Comparison of ENCODE assay signal across 25 mouse cellular contexts in genomic region chr11:31034958-31035357, GRCm38 (mm10). TPM values are rescaled to one million over a fixed set of nuclear protein-coding genes. Genes with fewer than 3 reads are reported as not detected.
A peak's percentile ranks its signal among the peaks of the same experiment; 100 is the strongest.
DNase-seq lines count a peak whose midpoint lies in the region; ATAC-seq and TF ChIP-seq lines count a peak whose summit lies in the region.
"Had no signal": no experiment of that assay in that cellular context is flagged by ENCODE, and none has a peak within 500 bp of the region (broad histone marks: within the 10 kb centered on the region; RNA-seq: fewer than 3 reads in every experiment).

No protein-coding gene starts in this region.

- 100% methylated on average over 4 of the region's 4 CpGs for WGBS in heart, adult 2 months
- 95% methylated on average over 4 of the region's 4 CpGs for WGBS in hindbrain, embryonic 11.5 days
- 93% methylated on average over 4 of the region's 4 CpGs for WGBS in hindbrain, embryonic 16.5 days

- no peak for TF ChIP-seq POLR2A in heart, adult 2 months (IDR thresholded peaks at IDR 0.05; ENCODE audit: insufficient read depth, low read depth, low read length)

- TF ChIP-seq EP300 in heart, adult 2 months (IDR thresholded peaks at IDR 0.05; ENCODE audit: insufficient read depth, low read depth, low read length): no peak

- no peak overlapping the region for H3K4me3 ChIP-seq in heart, adult 2 months
- H3K4me3 ChIP-seq in hindbrain, embryonic 11.5 days (ENCODE audit: low read depth, low read length): no peak overlapping the region
- no peak overlapping the region for H3K4me3 ChIP-seq in hindbrain, embryonic 16.5 days (ENCODE audit: low read length)
- peak overlapping the region; percentile 59 for H3K4me3 ChIP-seq in E14TG2a.4 (replicated peaks; ENCODE audit: low read length)
- H3K4me3 ChIP-seq: embryonic facial prominence, embryonic 13.5 days; embryonic facial prominence, embryonic 15.5 days; erythroblast, embryonic 14.5 days; forebrain, embryonic 10.5 days; forebrain, embryonic 12.5 days had no signal

- no peaks in the 10 kb centered on the region for H3K36me3 ChIP-seq in heart, adult 2 months (ENCODE audit: control insufficient read depth, insufficient read depth, low read length)
- no peaks in the 10 kb centered on the region for H3K36me3 ChIP-seq in hindbrain, embryonic 11.5 days (ENCODE audit: control insufficient read depth, insufficient read depth, low read length)
- peaks cover 4% of the 10 kb centered on the region for H3K36me3 ChIP-seq in hindbrain, embryonic 16.5 days (ENCODE audit: control insufficient read depth, insufficient read depth, low read length)
- no peaks in the 10 kb centered on the region; the same call in 1 of the 2 replicates for H3K36me3 ChIP-seq in E14TG2a.4 (ENCODE audit: insufficient read depth, low read length)

- no peaks in the 10 kb centered on the region for H3K79me2 ChIP-seq in heart, adult 2 months (replicated peaks; ENCODE audit: control insufficient read depth, insufficient read depth, low read length)

- H3K27me3 ChIP-seq in heart, adult 2 months (ENCODE audit: control insufficient read depth, insufficient read depth, low read length): no peaks in the 10 kb centered on the region
- no peaks in the 10 kb centered on the region for H3K27me3 ChIP-seq in hindbrain, embryonic 11.5 days (ENCODE audit: control insufficient read depth, insufficient read depth, low read length)
- H3K27me3 ChIP-seq in hindbrain, embryonic 16.5 days (replicated peaks; ENCODE audit: control insufficient read depth, insufficient read depth, low read length): no peaks in the 10 kb centered on the region
- no peaks in the 10 kb centered on the region for H3K27me3 ChIP-seq in E14TG2a.4 (ENCODE audit: insufficient read depth, low read length)
- H3K27me3 ChIP-seq: CH12.LX; embryonic facial prominence, embryonic 13.5 days; embryonic facial prominence, embryonic 15.5 days; forebrain, embryonic 12.5 days had no signal

- 0 out of 2 replicates have a peak, but pooled peaks cover under 1% of the 10 kb centered on the region for H3K9me3 ChIP-seq in hindbrain, embryonic 11.5 days (ENCODE audit: control insufficient read depth, low read length)
- peaks cover 7% of the 10 kb centered on the region for H3K9me3 ChIP-seq in hindbrain, embryonic 16.5 days (ENCODE audit: control insufficient read depth, low read length)
- peaks cover 17% of the 10 kb centered on the region for H3K9me3 ChIP-seq in E14TG2a.4 (ENCODE audit: low read length)
- H3K9me3 ChIP-seq: embryonic facial prominence, embryonic 15.5 days had no signal

- H3K9ac ChIP-seq in heart, adult 2 months (ENCODE audit: low read depth, low read length): no peak overlapping the region
- H3K9ac ChIP-seq in hindbrain, embryonic 11.5 days (ENCODE audit: low read depth, low read length): no peak overlapping the region
- no peak overlapping the region for H3K9ac ChIP-seq in hindbrain, embryonic 16.5 days (ENCODE audit: low read depth, low read length)
- H3K9ac ChIP-seq: embryonic facial prominence, embryonic 13.5 days; embryonic facial prominence, embryonic 15.5 days; forebrain, embryonic 12.5 days had no signal

- DNase-seq in heart, adult 11 months: peak; percentile 79
- no peak for DNase-seq in heart, adult 2 months
- DNase-seq in hindbrain, embryonic 11.5 days (ENCODE audit: low spot score): no peak
- DNase-seq: adrenal gland, adult 2 months; adrenal gland, postnatal 10 days; adrenal gland, postnatal 25 days; B cell, adult 2 months; cerebellum, adult 11 months; cerebellum, adult 18-20 months; cerebellum, adult 8-10 months; cerebellum, adult 9-11 months; cerebellum, postnatal 14 days; cerebellum, postnatal 36 days; embryo, embryonic 11 days had no signal

- no peak overlapping the region for H3K27ac ChIP-seq in heart, adult 2 months
- H3K27ac ChIP-seq in hindbrain, embryonic 11.5 days (ENCODE audit: low read depth, low read length): no peak overlapping the region
- no peak overlapping the region for H3K27ac ChIP-seq in hindbrain, embryonic 16.5 days (ENCODE audit: low read depth, low read length)
- H3K27ac ChIP-seq: embryonic facial prominence, embryonic 13.5 days; embryonic facial prominence, embryonic 15.5 days; forebrain, embryonic 10.5 days; forebrain, embryonic 12.5 days had no signal

- H3K4me2 ChIP-seq in hindbrain, embryonic 11.5 days (replicated peaks; ENCODE audit: low read depth, low read length): no peak overlapping the region
- H3K4me2 ChIP-seq in hindbrain, embryonic 16.5 days (ENCODE audit: low read length): no peak overlapping the region
- H3K4me2 ChIP-seq: embryonic facial prominence, embryonic 13.5 days; embryonic facial prominence, embryonic 15.5 days; forebrain, embryonic 12.5 days had no signal

- intact Hi-C loops in heart, adult 2 months (cut with DNase I): no loop called here

- no peaks in the 10 kb centered on the region for H3K4me1 ChIP-seq in heart, adult 2 months (ENCODE audit: control insufficient read depth, insufficient read depth, low read length)
- no peaks in the 10 kb centered on the region for H3K4me1 ChIP-seq in hindbrain, embryonic 11.5 days (replicated peaks; ENCODE audit: control insufficient read depth, insufficient read depth, low read length)
- H3K4me1 ChIP-seq in hindbrain, embryonic 16.5 days (ENCODE audit: control insufficient read depth, insufficient read depth, low read depth, low read length): no peaks in the 10 kb centered on the region
- H3K4me1 ChIP-seq in E14TG2a.4 (replicated peaks; ENCODE audit: low read depth, low read length): peaks cover 6% of the 10 kb centered on the region
- H3K4me1 ChIP-seq: embryonic facial prominence, embryonic 13.5 days; embryonic facial prominence, embryonic 15.5 days; forebrain, embryonic 10.5 days; forebrain, embryonic 12.5 days had no signal

- ATAC-seq in hindbrain, embryonic 11.5 days (ENCODE audit: low FRiP score): peak; percentile 49; the same call in 1 of the 2 replicates
- no peak for ATAC-seq in hindbrain, embryonic 16.5 days
- ATAC-seq: CD4-positive, CD25-positive, alpha-beta regulatory T cell, adult 4 months; forebrain, embryonic 14.5 days; forebrain, embryonic 16.5 days had no signal

- TF ChIP-seq CTCF in heart, adult 2 months (IDR thresholded peaks at IDR 0.05): no peak
- TF ChIP-seq CTCF in E14TG2a.4 (conservative IDR thresholded peaks at IDR 0.05; ENCODE audit: low read length): no peak

RNA-seq across cellular contexts. Expression of gene Chac2, which starts 48.8 kb away (rescaled TPM):
- total RNA-seq in heart, adult 2 months (2021): 10 to 100 TPM; 25.7 to 25.9 TPM
- 5.8 and 10.1 TPM in 2 replicates for polyA plus RNA-seq in heart, adult 2 months (2012; rRNA removed)
- 16.7 and 18.8 TPM in 2 replicates for polyA plus RNA-seq in hindbrain, embryonic 11.5 days (2014; fragmentation: Nextera tagmentation; extraction: Ambion mirVana)
- polyA plus RNA-seq in hindbrain, embryonic 16.5 days (2015; fragmentation: Nextera tagmentation; extraction: Ambion mirVana): 32.8 and 34.7 TPM in 2 replicates
